Mouse (Mus musculus) cerebellum, postnatal 36 days (tissue): ENCODE results near the gene Mllt3.

Experiments used
- DNase-seq, 2 experiments: peaks; one replicate each; pipeline ENCODE4 v3.0.0; 2021 to 2022; ENCODE audit warnings: mixed read lengths in 2 of 2

Mllt3 gene

GRCm38 (mm10) chr4:87870563-87870962 is 162.6 kb downstream of the Mllt3 start:
- DNase-seq = no peak

- DNase-seq = no peak
Observed at GRCm38 (mm10) chr4:87866564-87866963, 166.6 kb downstream of the Mllt3 start.

DNA sequence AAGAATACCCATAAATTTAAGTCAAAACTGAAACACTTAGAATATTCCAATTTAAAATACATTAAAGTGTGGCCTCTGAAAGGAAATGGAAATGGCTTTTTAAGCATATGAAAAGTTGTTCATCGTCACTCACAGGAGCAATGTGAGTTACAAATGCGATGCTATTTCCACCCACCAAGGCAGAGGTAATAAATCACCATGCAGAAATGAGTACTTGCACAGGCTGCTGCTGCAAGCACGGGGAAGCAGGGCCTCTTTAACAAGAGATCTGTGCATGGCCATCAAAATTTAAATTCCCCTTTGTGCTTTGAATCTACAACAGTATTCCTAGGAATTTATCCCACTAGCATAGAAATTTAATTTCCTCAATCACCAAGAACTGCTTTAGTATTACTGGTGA is 167.3 kb downstream of the Mllt3 start:
- DNase-seq = no peak

DNA sequence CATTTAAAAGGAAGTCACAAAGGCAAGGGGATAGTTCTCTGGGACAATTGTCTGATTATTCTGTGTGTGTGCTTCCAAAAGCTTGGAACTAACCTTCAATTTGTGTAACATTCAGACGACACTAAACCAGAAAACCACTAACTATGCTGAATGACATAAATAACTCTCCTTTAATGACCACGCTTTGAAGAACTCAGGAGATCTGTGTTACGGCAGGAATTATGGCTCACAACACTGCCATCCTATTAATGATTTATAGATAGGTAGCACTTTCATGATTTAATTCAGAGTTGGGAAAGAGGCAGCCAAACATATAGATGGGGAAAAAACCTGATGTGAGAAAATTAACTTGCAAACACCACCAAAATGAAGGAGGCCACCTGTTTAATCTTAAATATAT is 168.1 kb downstream of the Mllt3 start:
- no peak for DNase-seq

DNA sequence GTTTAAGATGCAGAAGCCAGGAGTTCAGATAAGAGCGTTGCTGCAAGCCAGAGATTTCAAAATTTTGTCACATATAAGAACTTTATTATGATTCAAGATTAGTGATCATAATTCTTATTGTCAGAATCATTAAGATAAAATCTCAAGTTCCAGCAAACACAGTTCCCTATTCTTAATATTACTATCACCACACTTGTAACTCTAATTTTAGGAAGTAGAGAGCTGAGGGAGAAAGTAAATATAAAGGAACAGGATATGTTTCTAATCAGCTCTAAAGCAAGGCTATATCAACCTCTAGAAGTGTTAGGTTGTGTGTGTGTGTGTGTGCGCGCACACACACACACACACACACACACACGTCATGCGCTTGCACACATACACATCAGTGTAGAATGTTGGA is 170.0 kb downstream of the Mllt3 start:
- no peak for DNase-seq

- DNase-seq = no peak
Observed at GRCm38 (mm10) chr4:87860723-87861122, 172.4 kb downstream of the Mllt3 start.

GRCm38 (mm10) chr4:87859148-87859547 is 174.0 kb downstream of the Mllt3 start:
- no peak for DNase-seq

- DNase-seq = no peak
Observed at GRCm38 (mm10) chr4:87857982-87858381, 175.2 kb downstream of the Mllt3 start.

DNA sequence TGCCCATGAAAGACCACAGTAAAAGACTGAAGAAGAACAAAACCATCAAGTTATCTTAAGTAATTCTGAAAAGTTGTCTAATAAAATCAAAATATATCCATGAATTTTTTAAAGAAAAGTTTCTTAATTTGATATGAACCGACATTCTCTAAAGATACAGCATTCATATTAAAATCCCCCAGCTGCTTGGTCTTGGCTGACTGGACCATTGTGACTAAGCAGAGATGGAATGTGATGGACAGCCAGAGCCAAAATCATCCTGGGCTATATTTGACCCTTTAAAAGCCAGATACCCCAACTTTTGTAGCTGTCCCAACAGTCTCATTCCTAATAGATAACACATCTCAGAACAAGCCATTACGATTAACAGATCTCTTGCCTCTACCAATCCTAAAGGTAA is 180.7 kb downstream of the Mllt3 start:
- DNase-seq = no peak

DNA sequence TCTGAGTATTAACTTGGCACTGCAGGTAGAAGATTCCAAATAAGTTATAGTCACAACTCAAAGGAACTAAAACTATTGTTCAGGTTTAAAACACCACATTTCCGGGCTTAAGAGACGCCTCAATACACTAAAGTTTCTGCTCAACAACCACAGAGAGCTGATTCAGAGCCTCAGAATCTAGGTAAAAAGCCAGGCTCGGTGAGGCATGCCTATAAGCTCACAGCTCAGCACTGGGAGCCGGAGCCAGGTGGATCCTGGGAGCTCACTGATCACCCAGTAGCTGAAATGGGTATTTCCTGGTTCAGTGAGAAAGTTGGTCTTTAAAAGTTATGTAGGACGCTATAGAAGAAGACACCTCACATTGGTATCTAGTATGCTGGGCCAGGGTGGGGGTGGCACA is 183.1 kb downstream of the Mllt3 start:
- no peak for DNase-seq

DNA sequence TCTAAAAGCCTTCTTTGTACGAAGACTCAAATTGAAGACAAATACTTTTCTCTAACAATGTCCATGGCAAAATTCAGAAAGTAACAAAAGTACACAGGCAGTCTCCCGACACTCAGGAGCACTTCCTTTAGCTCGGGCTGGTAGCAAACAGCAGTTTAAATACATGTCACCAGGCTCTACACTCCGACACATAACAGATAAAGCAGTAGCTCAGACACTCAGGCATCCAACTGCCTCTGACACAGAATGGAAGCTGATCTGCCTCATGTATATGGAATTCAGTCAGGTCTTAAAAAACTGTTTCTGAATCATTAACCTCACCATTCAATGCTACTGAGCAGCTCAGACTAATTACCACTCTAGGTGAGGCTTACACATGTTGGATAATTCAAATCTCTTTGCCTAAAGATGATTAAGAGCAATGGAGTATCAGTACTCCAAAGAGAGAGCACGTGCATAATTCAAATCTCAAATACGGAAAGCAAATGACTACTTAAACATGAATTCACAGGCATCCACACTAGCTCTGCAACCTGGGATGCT is 188.4 kb downstream of the Mllt3 start:
- DNase-seq = no peak

GRCm38 (mm10) chr4:87840210-87840910 is 192.8 kb downstream of the Mllt3 start:
- DNase-seq = no peak

DNA sequence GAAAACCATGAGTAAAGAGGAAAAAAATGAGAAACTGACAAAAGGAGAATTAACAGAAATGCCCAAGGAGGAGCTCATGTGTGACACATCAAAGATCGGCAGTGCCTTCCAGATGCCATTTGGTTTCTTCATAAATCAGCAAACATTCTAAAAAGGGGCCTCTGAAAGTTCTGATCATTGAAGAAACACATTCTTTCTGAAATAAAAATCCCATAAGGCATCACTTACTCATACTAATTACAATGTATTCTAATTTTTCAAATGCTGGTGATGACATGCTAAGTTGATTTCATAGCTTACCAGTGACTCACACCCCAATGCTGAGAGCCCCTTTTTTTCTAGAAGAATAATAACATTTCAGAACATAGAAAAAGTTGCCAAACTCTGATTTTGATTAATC is 194.4 kb downstream of the Mllt3 start:
- no peak for DNase-seq

DNA sequence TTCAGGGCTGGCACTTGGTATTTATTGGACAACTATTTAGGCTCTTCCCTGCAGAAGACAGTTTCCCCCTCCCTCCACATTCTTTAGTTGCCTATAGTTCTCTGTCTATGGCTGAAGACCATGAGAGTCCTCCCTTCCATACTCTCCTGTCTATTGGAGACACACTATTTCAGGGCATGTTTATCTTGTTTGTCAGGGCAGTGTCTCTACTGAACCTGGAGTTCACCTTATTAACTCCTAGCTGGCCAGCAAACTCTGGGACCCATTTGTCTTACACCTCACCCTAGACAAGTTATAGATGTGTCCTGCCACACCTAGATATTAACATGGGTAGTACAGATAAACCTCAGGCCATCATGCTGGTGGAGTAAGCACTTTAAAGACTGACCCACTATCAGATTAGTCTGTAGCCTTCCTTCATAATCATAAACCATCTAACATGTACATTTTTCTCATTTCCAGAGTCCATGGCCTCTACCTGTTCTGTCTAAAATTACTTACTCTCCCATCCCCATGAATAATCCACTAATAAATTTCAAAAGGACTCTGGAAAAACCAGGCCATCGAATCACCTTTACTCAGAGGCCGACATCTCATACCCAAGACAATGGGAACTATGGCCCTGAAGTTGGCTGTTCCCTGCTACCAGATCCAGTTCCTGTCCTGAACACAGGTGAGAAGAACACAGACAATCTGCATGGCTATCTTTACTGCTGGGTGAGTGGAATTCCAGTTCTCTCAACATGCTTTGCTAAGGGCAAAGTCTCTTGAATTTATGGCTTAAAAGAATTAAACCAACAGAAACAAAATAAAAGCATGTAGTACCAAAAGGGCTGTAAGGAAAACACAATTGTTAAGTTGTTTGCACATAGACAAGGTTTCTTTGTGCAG is 195.4 kb downstream of the Mllt3 start:
- DNase-seq = no peak

- no peak for DNase-seq
Observed at GRCm38 (mm10) chr4:87836257-87836656, 196.9 kb downstream of the Mllt3 start.

DNA sequence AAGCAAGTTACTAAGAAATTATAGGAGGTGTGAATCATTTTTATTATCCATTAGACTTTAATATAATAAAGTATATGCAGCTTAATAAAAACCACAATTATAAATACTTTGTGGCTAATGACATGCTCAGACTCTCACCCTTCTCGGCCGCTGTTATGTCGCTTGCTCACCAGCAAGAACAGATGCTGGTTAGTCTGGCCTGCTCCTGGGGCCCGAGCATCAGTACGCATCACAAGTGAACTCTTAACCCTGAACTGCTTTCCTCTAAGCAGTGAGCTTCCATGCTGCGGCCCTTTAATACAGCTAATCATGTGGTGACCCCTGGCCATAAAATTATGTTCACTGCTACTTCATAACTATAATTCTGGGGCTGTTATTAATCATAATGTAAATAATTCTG is 198.0 kb downstream of the Mllt3 start:
- no peak for DNase-seq

- DNase-seq = no peak
Observed at GRCm38 (mm10) chr4:87834310-87834709, 198.9 kb downstream of the Mllt3 start.

- no peak for DNase-seq
Observed at GRCm38 (mm10) chr4:87830794-87831306, 202.3 kb downstream of the Mllt3 start.

DNA sequence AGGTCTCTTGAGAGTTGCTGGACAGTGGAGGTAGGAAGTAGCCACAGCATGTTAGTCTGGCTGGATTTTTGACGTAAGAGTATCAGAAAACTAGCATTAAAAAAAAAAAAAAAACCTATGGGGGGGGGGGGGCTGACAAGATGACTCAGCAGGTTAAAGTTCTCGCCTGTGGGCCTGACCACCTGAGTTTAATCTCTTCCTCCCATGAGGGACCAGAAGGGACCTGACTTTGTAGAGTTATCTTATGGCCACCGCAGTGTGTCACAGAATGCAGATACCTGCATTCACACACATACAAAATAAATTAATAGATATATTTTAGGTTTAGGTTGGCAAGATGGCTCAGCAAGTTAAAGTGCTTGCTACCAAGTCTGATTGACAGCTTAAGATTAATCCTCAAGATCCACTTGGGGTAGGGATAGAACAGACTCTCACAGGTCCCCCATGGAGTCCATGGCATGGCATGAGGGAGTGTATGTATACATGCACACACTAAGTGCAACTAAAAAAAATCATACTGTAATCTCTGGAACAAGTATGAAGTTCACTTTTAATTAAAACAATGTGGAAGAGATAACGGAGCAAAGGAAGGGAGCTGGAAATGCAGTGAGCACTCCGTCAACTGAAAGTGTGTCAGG is 203.6 kb downstream of the Mllt3 start:
- no peak for DNase-seq

DNA sequence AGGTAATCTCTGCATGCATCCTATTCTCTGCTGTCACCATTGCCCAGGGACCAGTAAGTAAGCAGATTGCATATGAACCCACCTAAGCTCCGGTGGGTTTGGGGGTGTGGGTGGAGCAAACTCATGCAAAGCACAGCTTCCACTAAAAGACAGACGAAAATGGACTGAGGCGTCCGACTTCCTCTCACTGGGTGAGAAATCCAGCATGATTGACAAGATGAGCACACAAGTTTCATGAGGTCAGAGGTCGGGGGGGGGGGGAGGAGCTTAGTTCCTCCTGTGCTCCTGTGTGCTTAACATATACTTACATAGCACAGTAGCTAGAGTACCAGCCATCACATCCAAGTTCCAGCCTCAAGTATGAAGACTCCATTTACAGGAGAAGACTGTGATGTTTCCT is 206.8 kb downstream of the Mllt3 start:
- no peak for DNase-seq

DNA sequence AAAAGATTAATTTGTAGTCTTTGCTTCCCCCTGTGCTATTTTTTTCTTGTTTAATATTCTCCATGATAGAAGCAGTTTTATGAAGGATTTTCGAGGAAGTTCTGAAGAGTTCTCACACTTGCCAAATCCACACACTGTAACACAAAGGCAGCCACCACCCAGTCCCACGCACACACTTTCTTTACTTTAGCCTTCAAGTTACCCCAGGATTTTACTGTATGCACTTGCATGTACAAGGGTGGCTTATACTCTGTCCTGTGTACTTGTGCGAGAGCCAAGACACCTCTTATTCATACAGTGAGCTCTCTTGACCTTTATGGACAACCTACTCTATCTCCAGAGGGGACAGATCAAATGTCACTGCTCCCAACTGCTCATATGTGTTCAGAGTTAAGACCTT is 209.5 kb downstream of the Mllt3 start:
- DNase-seq = no peak

GRCm38 (mm10) chr4:87823191-87823590 is 210.0 kb downstream of the Mllt3 start:
- no peak for DNase-seq

DNA sequence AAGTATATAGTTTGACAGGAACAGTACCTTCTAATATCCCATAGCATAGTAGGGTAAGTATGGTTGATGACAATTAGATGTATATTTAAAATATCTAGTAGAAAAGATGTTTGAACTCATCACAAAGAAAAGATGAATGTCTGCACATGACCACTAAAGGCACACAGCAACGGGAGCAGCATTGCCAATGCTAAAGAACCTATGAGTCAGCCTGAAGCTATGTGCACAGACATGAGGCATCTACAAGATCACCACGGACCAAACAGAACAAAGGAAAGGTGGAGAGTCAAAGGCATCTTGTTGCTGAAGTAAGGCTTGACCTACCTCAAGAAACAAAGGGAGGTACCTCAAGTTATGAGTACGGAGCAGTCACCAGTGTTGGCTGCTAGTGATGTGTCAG is 212.3 kb downstream of the Mllt3 start:
- no peak for DNase-seq
